Mouse (Mus musculus): ENCODE measurements around the gene Hmga2.

The Hmga2 gene

DNA sequence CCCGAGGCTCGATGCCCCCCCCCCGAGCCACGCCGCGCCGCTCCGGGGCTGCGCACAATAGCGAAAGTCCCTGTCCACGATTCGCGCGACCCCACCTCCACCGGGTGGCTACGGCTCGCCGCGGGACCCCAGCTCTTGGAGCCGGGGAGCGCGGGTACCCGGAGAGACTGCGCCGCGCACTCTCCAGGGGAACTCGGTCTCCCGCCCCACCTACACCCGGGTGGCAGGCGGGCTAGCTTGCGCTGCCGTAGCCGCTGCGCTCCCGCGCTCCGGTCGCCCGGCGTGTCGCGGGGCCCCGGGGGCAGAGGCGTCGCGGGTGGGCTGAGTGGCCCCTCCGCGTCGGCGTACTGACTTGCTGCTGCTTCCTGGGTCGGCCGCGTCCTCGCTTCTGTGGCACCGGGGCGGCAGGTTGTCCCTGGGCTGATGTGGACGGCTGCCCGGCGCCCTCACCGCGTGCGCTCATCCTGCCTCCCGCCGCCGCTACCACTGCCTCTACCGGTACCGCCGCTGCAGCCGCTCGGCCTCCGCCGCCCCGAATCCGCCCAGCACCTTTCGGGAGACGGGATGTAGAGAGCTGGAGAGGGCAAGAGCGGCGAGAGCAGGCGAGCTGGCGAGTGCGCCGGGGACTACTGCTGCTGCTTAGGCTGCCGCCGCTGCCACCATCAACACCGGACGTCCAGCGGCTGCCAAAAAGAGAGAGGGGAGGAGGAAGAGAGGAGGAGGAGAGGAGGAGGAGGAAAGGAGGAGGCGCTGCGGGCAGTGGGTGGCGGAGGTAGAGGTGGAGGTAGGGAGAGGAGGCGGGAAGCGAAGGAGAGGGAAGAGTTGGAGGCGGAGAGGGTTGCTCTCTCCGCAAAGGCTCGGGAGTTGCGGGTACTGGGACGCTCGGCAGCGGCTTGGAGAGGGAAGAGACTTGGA lies at the start of gene Hmga2:
Gene Hmga2, minus strand, starts transcription at position 869 of the 915 bp plus-strand sequence.
- no peak for DNase-seq (ENCODE audit: low read depth, low spot score)

- no peak for DNase-seq (ENCODE audit: low read depth, low spot score)
These were observed 46.7 kb upstream of the Hmga2 start for GRCm38 (mm10) chr10:120522959-120523358.

GRCm38 (mm10) chr10:120521912-120522575 lies 45.8 kb upstream of the Hmga2 start:
- no peak for DNase-seq (ENCODE audit: low read depth, low spot score)

DNA sequence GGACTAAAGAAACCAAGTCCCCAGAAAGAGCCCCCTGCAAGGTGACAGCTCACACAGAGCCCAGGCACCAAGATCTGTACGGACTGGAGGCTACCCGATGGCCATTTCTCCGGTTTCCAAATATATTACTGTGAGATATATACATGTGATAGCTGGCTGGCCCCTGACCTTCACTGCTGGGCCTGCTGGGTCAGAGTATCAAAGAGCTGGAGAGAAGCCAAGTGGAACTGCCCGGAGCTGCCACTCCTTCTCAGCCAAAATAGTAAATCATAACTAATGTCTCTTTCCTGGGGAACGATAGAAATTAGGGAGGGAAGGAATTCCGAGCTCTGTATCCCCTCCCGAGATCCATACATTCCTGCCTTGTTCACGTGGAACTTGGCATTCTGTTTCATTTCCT lies 40.0 kb upstream of the Hmga2 start:
- no peak for DNase-seq (ENCODE audit: low read depth, low spot score)

DNA sequence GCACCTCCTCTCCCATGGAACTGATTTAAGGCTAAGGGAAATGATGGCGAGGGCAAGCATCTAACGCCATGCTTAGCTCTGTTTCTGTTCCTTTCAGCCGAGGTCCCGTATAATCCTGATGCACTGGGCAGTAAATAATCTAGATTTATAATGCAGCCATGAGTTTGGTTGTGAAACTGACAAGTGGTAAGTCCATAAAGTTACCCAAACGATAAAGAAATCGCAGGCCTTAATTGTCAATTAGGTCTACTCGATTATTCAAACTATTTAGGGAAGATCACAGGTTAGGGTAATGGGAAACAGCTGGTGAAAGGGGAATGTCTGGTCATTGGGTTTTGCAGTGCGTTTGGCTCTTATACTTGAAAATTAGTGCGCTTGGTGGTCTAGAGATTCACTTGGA lies 37.5 kb upstream of the Hmga2 start:
- DNase-seq (ENCODE audit: low read depth, low spot score): no peak

DNA sequence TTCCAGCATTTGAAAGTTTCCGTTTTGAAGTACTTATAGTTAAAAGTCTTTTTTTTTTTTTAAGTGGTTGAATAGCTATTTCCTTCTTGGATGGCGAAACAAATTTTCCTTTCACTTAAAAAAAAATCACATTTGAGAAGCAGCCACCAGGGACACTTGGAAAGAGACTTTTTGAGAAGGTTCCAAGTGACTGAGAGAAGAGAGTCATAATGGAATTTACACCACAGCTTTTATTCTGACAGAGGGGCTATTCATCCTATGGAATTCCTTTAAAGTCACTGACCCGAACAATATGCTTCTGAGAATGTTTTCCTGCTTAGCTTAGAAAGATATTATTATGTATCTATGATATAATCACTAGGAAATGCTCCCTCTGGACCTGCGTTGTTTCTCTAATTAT lies 36.7 kb upstream of the Hmga2 start:
- DNase-seq (ENCODE audit: low read depth, low spot score): no peak

GRCm38 (mm10) chr10:120512121-120512520 lies 35.9 kb upstream of the Hmga2 start:
- DNase-seq (ENCODE audit: low read depth, low spot score): no peak

DNA sequence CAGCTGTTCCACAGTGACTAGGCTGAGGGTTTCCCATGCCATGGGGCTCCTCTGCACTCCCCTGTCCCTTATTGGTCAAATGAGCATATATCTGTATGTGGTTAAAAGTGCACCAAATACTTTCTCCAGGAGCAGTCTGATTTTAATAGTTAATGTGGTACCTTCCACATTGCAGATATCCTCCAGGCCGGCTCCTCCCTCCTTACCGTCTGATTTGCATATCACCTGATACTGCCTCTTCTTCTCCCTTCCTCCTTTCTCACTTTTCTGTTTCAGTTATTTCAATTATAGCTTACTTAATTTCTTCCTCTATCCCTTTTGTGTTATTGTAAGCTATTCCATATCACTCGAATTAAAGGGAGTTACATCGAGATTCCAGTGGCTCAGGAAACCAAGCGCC lies 27.7 kb upstream of the Hmga2 start:
- no peak for DNase-seq (ENCODE audit: low read depth, low spot score)

GRCm38 (mm10) chr10:120500794-120501193 lies 24.5 kb upstream of the Hmga2 start:
- DNase-seq (ENCODE audit: low read depth, low spot score): no peak

GRCm38 (mm10) chr10:120498086-120498485 lies 21.8 kb upstream of the Hmga2 start:
- DNase-seq (ENCODE audit: low read depth, low spot score): no peak

DNA sequence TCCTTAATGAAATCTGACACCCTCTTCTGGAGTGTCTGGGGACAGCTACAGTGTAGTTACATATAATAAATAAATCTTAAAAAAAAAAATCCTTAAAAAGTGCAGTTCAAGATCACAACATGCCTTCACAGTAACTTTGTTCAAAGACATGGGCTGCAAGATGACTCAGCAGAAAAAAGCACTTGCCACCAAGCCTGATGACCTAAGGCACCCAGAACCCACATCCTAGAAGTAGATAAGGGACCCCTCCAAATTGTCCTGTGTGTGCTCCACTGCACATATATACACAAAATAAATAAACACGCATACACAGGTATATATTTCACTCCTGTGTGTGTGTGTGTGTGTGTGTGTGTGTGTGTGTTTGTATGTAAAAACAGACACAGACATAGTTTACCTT lies 18.4 kb upstream of the Hmga2 start:
- no peak for DNase-seq (ENCODE audit: low read depth, low spot score)

DNA sequence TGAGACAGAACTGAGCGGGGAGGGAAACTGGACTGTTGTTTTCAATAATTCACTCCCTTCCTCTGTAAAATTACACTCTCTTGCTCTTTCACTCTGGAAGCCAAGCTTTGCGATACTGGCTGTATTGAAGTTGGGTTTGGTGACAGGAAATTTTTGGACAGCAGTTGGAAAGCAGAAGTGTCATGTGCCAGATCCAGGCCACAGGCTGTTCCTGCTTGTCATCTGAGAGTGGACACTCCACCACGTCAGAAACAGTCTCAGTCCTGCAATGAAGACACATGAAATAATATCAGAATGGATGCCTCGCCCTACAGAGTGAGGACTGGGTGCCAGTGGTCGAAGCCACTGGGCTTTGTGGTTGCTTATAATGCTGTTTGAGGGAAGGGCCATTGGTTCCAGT lies 15.2 kb upstream of the Hmga2 start:
- no peak for DNase-seq (ENCODE audit: low read depth, low spot score)

GRCm38 (mm10) chr10:120489611-120490010 lies 13.3 kb upstream of the Hmga2 start:
- DNase-seq (ENCODE audit: low read depth, low spot score): no peak

- no peak for DNase-seq (ENCODE audit: low read depth, low spot score)
These were observed 12.3 kb upstream of the Hmga2 start for GRCm38 (mm10) chr10:120488526-120488925.

DNA sequence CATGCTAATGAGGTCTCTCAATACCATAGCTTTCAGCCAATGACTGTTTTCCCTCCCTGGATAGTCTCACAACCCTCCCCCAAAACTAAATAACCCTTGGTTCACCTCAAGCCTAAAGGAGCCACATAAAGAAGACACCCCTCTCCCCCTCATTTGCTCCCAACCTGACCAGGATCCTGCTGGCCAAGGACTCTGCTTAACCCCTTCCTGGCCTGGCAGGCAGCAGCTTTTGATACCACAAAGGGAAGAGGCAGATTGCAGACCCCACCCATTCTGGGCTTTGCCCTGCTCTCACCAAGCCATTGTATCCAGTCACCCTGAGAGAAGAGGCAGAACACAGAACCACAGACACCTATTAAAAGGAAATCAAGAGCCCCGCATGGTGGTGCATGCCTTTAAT lies 11.6 kb upstream of the Hmga2 start:
- no peak for DNase-seq (ENCODE audit: low read depth, low spot score)

DNA sequence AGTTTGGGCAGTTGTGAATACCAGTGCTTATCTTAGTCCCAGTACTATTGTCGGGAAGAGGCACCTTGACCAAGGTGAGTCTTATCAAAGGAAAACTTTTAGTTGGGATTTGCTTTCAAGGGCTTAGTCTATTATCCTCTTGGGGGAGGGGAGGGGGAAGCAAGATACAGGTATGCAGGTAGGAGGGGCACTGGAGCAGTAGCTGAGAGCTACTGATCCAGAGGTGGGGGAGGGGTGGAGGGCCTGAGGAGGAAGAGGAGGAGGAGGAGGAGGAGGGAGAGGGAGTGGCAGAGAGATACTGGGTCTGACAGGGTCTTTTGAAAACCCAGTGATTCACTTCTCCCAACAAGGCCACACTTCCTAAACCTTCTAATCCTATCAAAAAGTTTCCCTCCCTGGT lies 9.2 kb upstream of the Hmga2 start:
- no peak for DNase-seq (ENCODE audit: low read depth, low spot score)

DNA sequence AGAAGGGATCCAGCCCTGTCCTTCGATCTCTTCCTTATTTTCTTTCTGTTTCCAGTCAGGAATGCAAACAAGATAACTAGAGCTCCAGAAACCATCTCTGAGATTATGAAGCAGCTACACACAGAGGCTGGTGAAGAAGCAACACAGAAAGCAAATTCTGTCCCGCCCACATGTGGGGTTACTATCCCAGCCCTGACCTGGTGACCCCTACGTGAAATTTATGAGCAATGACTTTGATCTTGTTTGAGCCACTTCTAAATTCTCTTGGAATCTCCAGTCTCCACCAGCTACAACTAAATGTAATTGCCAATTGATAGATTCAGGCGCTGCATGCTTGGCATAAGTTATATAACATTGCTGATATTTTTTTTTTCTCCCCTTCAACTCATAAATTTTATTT lies 7.9 kb upstream of the Hmga2 start:
- no peak for DNase-seq (ENCODE audit: low read depth, low spot score)

- DNase-seq (ENCODE audit: low read depth, low spot score): no peak
These were observed 1.9 kb upstream of the Hmga2 start for GRCm38 (mm10) chr10:120478164-120478563.

DNA sequence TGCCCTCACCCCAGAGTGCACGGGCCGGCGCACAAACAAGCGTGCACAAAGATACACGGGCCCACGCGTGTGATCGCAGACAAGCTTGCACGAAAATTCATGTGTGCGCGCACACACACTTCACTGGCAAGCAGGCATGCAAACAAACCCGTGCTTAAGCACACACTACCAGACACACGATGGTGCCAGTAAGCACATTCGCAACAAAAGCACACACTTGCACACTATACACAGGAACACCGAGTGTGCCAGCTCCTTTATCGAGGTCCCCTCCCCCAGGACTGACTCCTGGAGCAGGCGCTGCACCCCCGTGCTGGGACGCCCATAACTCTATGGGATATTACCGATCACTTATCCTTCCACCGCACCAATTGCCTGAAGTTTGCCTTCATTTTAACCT lies 1.2 kb upstream of the Hmga2 start:
- DNase-seq (ENCODE audit: low read depth, low spot score): no peak

- no peak for DNase-seq (ENCODE audit: low read depth, low spot score)
These were observed 457 bp upstream of the Hmga2 start for GRCm38 (mm10) chr10:120476516-120477336.

DNA sequence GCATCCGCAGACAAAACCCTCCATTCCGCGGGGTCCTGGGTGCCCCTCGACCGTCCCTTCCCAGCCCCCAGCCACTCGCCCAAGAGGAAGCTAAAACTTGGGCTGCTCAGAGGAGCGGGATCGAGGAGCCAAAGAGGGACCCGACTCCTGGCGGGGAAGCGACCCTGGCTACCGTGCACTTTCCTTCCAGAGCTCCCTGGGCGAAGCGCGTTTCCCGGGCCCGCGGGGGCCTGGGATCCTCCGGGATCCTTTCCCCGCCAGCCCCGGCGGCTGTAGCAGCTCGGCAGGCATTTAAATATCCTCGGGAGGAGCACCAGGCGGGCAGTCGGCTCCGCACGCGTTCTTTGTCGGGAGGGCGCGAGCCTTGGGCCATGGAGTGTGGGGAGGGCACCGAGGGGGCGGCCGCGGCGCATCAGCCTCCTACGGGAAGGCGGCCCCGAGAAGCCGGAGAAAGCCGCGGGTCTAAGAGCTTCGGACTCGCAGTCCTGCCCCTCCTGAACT lies 1.2 kb downstream of the Hmga2 start:
- no peak for DNase-seq (ENCODE audit: low read depth, low spot score)

DNA sequence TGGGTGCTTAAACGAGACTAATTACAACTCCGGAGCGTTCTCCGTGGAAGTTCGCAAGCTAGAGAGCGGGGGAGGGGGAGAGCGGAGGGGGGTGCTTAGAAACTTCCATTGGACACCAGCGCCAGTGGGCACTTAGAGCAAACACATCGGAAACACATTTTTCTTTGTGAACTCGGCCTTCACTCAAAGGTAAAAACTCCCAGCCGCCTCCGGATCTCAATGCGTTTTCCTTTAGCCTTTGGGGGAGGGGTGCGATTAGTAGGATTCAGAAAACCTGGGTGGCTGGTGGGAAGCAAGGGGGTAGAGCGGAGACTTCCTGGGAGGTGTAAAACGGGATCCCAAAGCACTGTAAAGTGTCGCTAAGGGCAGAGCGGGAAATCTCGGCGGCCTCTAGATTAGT lies 2.0 kb downstream of the Hmga2 start:
- DNase-seq (ENCODE audit: low read depth, low spot score): no peak

All from c-Kit-negative CD71-positive TER-119-positive erythroid progenitor cells, embryonic 14.5 days (primary cell).